Mouse (Mus musculus) testis, adult 2 months (tissue): Measurements from ENCODE around the gene Mtg2.

Experiments
- CTCF ChIP-seq: fragments of 200-500 bp; IDR thresholded peaks from 2 replicates; pipeline ENCODE4 v1.5.1; 2012; ENCODE audit warnings: low read depth, mild to moderate bottlenecking, inconsistent platforms, low read length, moderate library complexity; ENCODE audit not compliant: control insufficient read depth, insufficient read depth, insufficient replicate concordance
- POLR2A ChIP-seq: fragments of 200-500 bp; IDR thresholded peaks from 2 replicates; pipeline ENCODE4 v1.6.1; 2012; ENCODE audit warnings: low read depth, mild to moderate bottlenecking, inconsistent platforms, low read length, moderate library complexity; ENCODE audit not compliant: control insufficient read depth

DNA sequence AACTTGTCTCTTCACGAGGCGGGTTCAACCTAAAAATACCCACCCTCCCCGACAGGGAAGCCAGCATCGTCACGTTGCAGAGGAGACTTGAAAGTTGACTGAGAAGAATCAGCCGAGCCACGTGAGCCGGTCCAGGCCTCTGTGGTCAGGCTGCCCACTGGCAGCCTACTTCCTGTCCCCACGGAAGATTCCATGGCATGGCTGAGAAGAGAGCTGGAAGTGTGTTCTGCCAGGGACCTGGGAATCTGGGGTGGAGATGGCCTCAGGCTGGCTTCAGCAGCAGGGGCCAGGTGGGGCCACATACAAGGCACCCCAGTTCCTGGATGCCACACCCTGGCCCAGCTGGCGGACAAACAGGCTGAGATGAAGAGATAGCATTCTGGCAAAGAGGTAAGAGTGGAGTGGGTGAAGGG is 45.7 kb downstream of the Mtg2 start:
- TF ChIP-seq CTCF (no peak), POLR2A (no peak)
